Mouse (Mus musculus) heart, embryonic 15.5 days (tissue): ENCODE results near the gene Gnmt. TPM values are rescaled to one million over a fixed set of nuclear protein-coding genes. Genes with fewer than 3 reads are reported as not detected.

Experiments
- ATAC-seq: fragments of 200-750 bp; cut with Nextera tagmentation; replicated peaks from 2 replicates; pipeline ENCODE4 v1.8.0; 2017; ENCODE audit warnings: low read depth, moderate TSS enrichment; ENCODE audit not compliant: insufficient number of reproducible peaks, insufficient read depth, low FRiP score
- H3K27ac ChIP-seq: fragments of 300-500 bp; sonication (generic); 2 replicates; pipeline ENCODE4 v1.5.1; 2015; ENCODE audit warnings: mild to moderate bottlenecking, inconsistent platforms
- H3K27me3 ChIP-seq: fragments of 300-500 bp; sonication (generic); 2 replicates; pipeline ENCODE4 v1.6.1; 2015; ENCODE audit warnings: inconsistent platforms
- H3K36me3 ChIP-seq: fragments of 300-500 bp; sonication (generic); 2 replicates; pipeline ENCODE4 v1.6.1; 2015; ENCODE audit warnings: mild to moderate bottlenecking, inconsistent platforms
- H3K4me1 ChIP-seq: fragments of 300-500 bp; sonication (generic); replicated peaks from 2 replicates; pipeline ENCODE4 v1.6.1; 2015; ENCODE audit warnings: inconsistent platforms
- H3K4me2 ChIP-seq: fragments of 300-500 bp; sonication (generic); 2 replicates; pipeline ENCODE4 v1.6.1; 2015; ENCODE audit warnings: inconsistent platforms, mild to moderate bottlenecking, moderate library complexity
- H3K4me3 ChIP-seq: fragments of 300-500 bp; sonication (generic); 2 replicates; pipeline ENCODE4 v1.5.1; 2015; ENCODE audit warnings: mild to moderate bottlenecking, inconsistent platforms
- H3K9ac ChIP-seq: fragments of 300-500 bp; sonication (generic); 2 replicates; pipeline ENCODE4 v1.6.1; 2015; ENCODE audit warnings: mild to moderate bottlenecking, inconsistent platforms
- H3K9me3 ChIP-seq: fragments of 300-500 bp; sonication (generic); replicated peaks from 2 replicates; pipeline ENCODE4 v1.6.1; 2016; ENCODE audit warnings: inconsistent platforms
- WGBS: fragments of 180-500 bp; shearing (Covaris S2); methylation state at CpG from one replicate; pipeline ENCODE4 v1.1.7; 2015; ENCODE audit warnings: mixed read lengths; 5-methylcytosine and 5-hydroxymethylcytosine counted together
- polyA plus RNA-seq: library from polyadenylated mRNA; unstranded; fragments of >200 nt; fragmentation: Nextera tagmentation; extraction: Ambion mirVana; gene quantifications from 2 replicates; pipeline ENCODE4 v1.2.1, GENCODE M21; 2015

Gnmt gene
- polyA plus RNA-seq, 1 experiment from 2014 or later = 1.2 TPM

GRCm38 (mm10) chr17:46741305-46741704, 12.3 kb upstream of the Gnmt start:
- H3K27ac ChIP-seq = no peak overlapping the region
- H3K9ac ChIP-seq = no peak overlapping the region
- H3K36me3 ChIP-seq = peaks cover 12% of the 10 kb centered on the region; the same call in 1 of the 2 replicates
- no peaks in the 10 kb centered on the region for H3K4me1 ChIP-seq
- no peaks in the 10 kb centered on the region for H3K27me3 ChIP-seq
- no peak overlapping the region for H3K4me2 ChIP-seq
- 86% methylated on average over 6 of the region's 6 CpGs for WGBS
- H3K4me3 ChIP-seq = no peak overlapping the region
- H3K9me3 ChIP-seq = no peaks in the 10 kb centered on the region
- ATAC-seq = no peak

- H3K4me2 ChIP-seq = no peak overlapping the region
- H3K9me3 ChIP-seq = no peaks in the 10 kb centered on the region
- peaks cover 3% of the 10 kb centered on the region; the same call in 1 of the 2 replicates for H3K36me3 ChIP-seq
- H3K9ac ChIP-seq = no peak overlapping the region
- H3K27ac ChIP-seq = no peak overlapping the region
- no peaks in the 10 kb centered on the region for H3K4me1 ChIP-seq
- no peak for ATAC-seq
- 61% methylated on average over 10 of the region's 10 CpGs for WGBS
- no peak overlapping the region for H3K4me3 ChIP-seq
- no peaks in the 10 kb centered on the region for H3K27me3 ChIP-seq
These were observed 7.2 kb upstream of the Gnmt start for GRCm38 (mm10) chr17:46736160-46736559.

- Histone ChIP-seq H3K9me3 (no peaks in the 10 kb centered on the region), H3K27me3 (no peaks in the 10 kb centered on the region), H3K4me3 (no peak overlapping the region), H3K4me2 (no peak overlapping the region), H3K9ac (no peak overlapping the region), H3K27ac (no peak overlapping the region), H3K4me1 (no peaks in the 10 kb centered on the region), H3K36me3 (peaks cover 3% of the 10 kb centered on the region; the same call in 1 of the 2 replicates)
- no peak for ATAC-seq
- WGBS = 81% methylated on average over 7 of the region's 7 CpGs
These were observed 6.3 kb upstream of the Gnmt start for GRCm38 (mm10) chr17:46735287-46735686.

- Histone ChIP-seq H3K36me3 (peaks cover 3% of the 10 kb centered on the region; the same call in 1 of the 2 replicates), H3K27me3 (peaks cover 6% of the 10 kb centered on the region; the same call in 1 of the 2 replicates), H3K9me3 (no peaks in the 10 kb centered on the region), H3K27ac (no peak overlapping the region), H3K4me3 (no peak overlapping the region), H3K4me1 (peaks cover under 1% of the 10 kb centered on the region; the same call in 1 of the 2 replicates), H3K4me2 (no peak overlapping the region), H3K9ac (no peak overlapping the region)
- 87% methylated on average over 3 of the region's 3 CpGs for WGBS
- ATAC-seq = no peak
These were observed 5.1 kb upstream of the Gnmt start for GRCm38 (mm10) chr17:46734055-46734454.

- H3K9me3 ChIP-seq = no peaks in the 10 kb centered on the region
- H3K27ac ChIP-seq = no peak overlapping the region
- 44% methylated on average over 11 of the region's 11 CpGs for WGBS
- no peaks in the 10 kb centered on the region; the same call in 1 of the 2 replicates for H3K36me3 ChIP-seq
- H3K9ac ChIP-seq = no peak overlapping the region
- H3K27me3 ChIP-seq = peaks cover 19% of the 10 kb centered on the region
- ATAC-seq = no peak
- H3K4me3 ChIP-seq = peak overlapping the region; percentile 10; the same call in 1 of the 2 replicates
- peak overlapping the region; percentile 38 for H3K4me2 ChIP-seq
- H3K4me1 ChIP-seq = peaks cover 16% of the 10 kb centered on the region
These were observed 472 bp downstream of the Gnmt start for GRCm38 (mm10) chr17:46728496-46728895.

- WGBS = 39% methylated on average over 6 of the region's 6 CpGs
- Histone ChIP-seq H3K4me2 (no peak overlapping the region), H3K27me3 (peaks cover 19% of the 10 kb centered on the region), H3K36me3 (no peaks in the 10 kb centered on the region; the same call in 1 of the 2 replicates), H3K9me3 (no peaks in the 10 kb centered on the region), H3K27ac (no peak overlapping the region), H3K4me1 (peaks cover 16% of the 10 kb centered on the region), H3K9ac (no peak overlapping the region), H3K4me3 (no peak overlapping the region)
- ATAC-seq = no peak
These were observed 947 bp downstream of the Gnmt start for GRCm38 (mm10) chr17:46728021-46728420.

GRCm38 (mm10) chr17:46727271-46727670, 1.7 kb downstream of the Gnmt start:
- H3K4me3 ChIP-seq = no peak overlapping the region; the same call in 1 of the 2 replicates
- 89% methylated on average over 11 of the region's 11 CpGs for WGBS

GRCm38 (mm10) chr17:46725731-46726645, 3.0 kb downstream of the Gnmt start:
- no peak overlapping the region for H3K27ac ChIP-seq
- no peak overlapping the region for H3K9ac ChIP-seq
- no peaks in the 10 kb centered on the region; the same call in 1 of the 2 replicates for H3K36me3 ChIP-seq
- H3K4me3 ChIP-seq = no peak overlapping the region
- no peak overlapping the region for H3K4me2 ChIP-seq
- ATAC-seq = no peak
- H3K9me3 ChIP-seq = no peaks in the 10 kb centered on the region
- H3K27me3 ChIP-seq = peaks cover 19% of the 10 kb centered on the region
- WGBS = 83% methylated on average over 26 of the region's 26 CpGs
- peaks cover 16% of the 10 kb centered on the region for H3K4me1 ChIP-seq

More at GRCm38 (mm10) chr17:46727271-46727670, 1.7 kb downstream of the Gnmt start:
- ATAC-seq = no peak
- peaks cover 19% of the 10 kb centered on the region for H3K27me3 ChIP-seq
- H3K4me1 ChIP-seq = peaks cover 16% of the 10 kb centered on the region
- no peak overlapping the region for H3K4me2 ChIP-seq
- no peak overlapping the region for H3K27ac ChIP-seq
- no peaks in the 10 kb centered on the region; the same call in 1 of the 2 replicates for H3K36me3 ChIP-seq
- H3K9ac ChIP-seq = no peak overlapping the region
- no peaks in the 10 kb centered on the region for H3K9me3 ChIP-seq

- Histone ChIP-seq H3K4me3 (no peak overlapping the region), H3K4me1 (peaks cover 16% of the 10 kb centered on the region), H3K9me3 (no peaks in the 10 kb centered on the region), H3K27me3 (peaks cover 19% of the 10 kb centered on the region), H3K9ac (0 out of 2 replicates have a peak overlapping the region, but pooled peaks have one; percentile 25), H3K4me2 (no peak overlapping the region), H3K27ac (no peak overlapping the region), H3K36me3 (no peaks in the 10 kb centered on the region; the same call in 1 of the 2 replicates)
- ATAC-seq = no peak
- 49% methylated on average over 9 of the region's 9 CpGs for WGBS
These were observed 3.7 kb downstream of the Gnmt start for GRCm38 (mm10) chr17:46725273-46725672.

GRCm38 (mm10) chr17:46724477-46725084, 4.4 kb downstream of the Gnmt start:
- peaks cover 16% of the 10 kb centered on the region for H3K4me1 ChIP-seq
- peaks cover 17% of the 10 kb centered on the region for H3K27me3 ChIP-seq
- no peaks in the 10 kb centered on the region for H3K9me3 ChIP-seq
- no peak overlapping the region for H3K9ac ChIP-seq
- H3K4me3 ChIP-seq = no peak overlapping the region
- WGBS = 78% methylated on average over 20 of the region's 20 CpGs
- no peak for ATAC-seq
- no peaks in the 10 kb centered on the region; the same call in 1 of the 2 replicates for H3K36me3 ChIP-seq
- no peak overlapping the region for H3K27ac ChIP-seq
- no peak overlapping the region for H3K4me2 ChIP-seq

GRCm38 (mm10) chr17:46721077-46721476, 7.9 kb downstream of the Gnmt start:
- H3K9me3 ChIP-seq = no peaks in the 10 kb centered on the region
- no peaks in the 10 kb centered on the region; the same call in 1 of the 2 replicates for H3K36me3 ChIP-seq
- ATAC-seq = no peak
- no peaks in the 10 kb centered on the region for H3K27me3 ChIP-seq
- no peak overlapping the region for H3K9ac ChIP-seq
- 0 out of 2 replicates have a peak, but pooled peaks cover 4% of the 10 kb centered on the region for H3K4me1 ChIP-seq
- H3K4me3 ChIP-seq = no peak overlapping the region
- H3K4me2 ChIP-seq = no peak overlapping the region
- no peak overlapping the region for H3K27ac ChIP-seq
- WGBS = 86% methylated on average over 7 of the region's 7 CpGs
